Mouse (Mus musculus): ENCODE measurements around the gene Ptbp1.
"Not testable (repeated sequence)": the region's sequence is repeated elsewhere in the genome, so short reads cannot be mapped to it uniquely, and the experiment has no call there.

The Ptbp1 gene

GRCm38 (mm10) chr10:79883297-79884084 lies 29.3 kb downstream of the Ptbp1 start:
- DNase-seq (ENCODE audit: low spot score in 2 of 2), result peak; percentile 58 to 72

- DNase-seq (ENCODE audit: low spot score in 2 of 2), result no peak
These were observed 30.2 kb downstream of the Ptbp1 start for GRCm38 (mm10) chr10:79884446-79884845.

GRCm38 (mm10) chr10:79884938-79885337 lies 30.7 kb downstream of the Ptbp1 start:
- not testable (repeated sequence) for DNase-seq (ENCODE audit: low spot score in 2 of 2)

GRCm38 (mm10) chr10:79886054-79886453 lies 31.8 kb downstream of the Ptbp1 start, which contains the start of gene Elane:
TSS of gene Elane (plus strand) at chr10:79886247.
- no peak for DNase-seq (ENCODE audit: low spot score in 2 of 2)

GRCm38 (mm10) chr10:79886611-79887010 lies 32.4 kb downstream of the Ptbp1 start:
- no peak for DNase-seq (ENCODE audit: low spot score in 2 of 2)

- no peak for DNase-seq (ENCODE audit: low spot score in 2 of 2)
These were observed 35.2 kb downstream of the Ptbp1 start for GRCm38 (mm10) chr10:79889386-79889785.

GRCm38 (mm10) chr10:79890670-79891069 lies 36.4 kb downstream of the Ptbp1 start, which contains the start of gene Cfd:
TSS of gene Cfd (plus strand) at chr10:79890853.
- DNase-seq (ENCODE audit: low spot score in 2 of 2), result no peak

- peak; percentile 78 to 83 for DNase-seq (ENCODE audit: low spot score in 2 of 2)
These were observed 38.4 kb downstream of the Ptbp1 start for GRCm38 (mm10) chr10:79892451-79893118.

- no peak for DNase-seq (ENCODE audit: low spot score in 2 of 2)
These were observed 42.1 kb downstream of the Ptbp1 start for GRCm38 (mm10) chr10:79896306-79896705.

- peak in 1 of 2 experiments; percentile 42 for DNase-seq (ENCODE audit: low spot score in 2 of 2)
These were observed 42.6 kb downstream of the Ptbp1 start for GRCm38 (mm10) chr10:79896814-79897213.

- DNase-seq (ENCODE audit: low spot score in 2 of 2), result peak; percentile 69 to 80
These were observed 43.4 kb downstream of the Ptbp1 start for GRCm38 (mm10) chr10:79897316-79898245.

- no peak for DNase-seq (ENCODE audit: low spot score in 2 of 2)
These were observed 46.8 kb downstream of the Ptbp1 start for GRCm38 (mm10) chr10:79900951-79901410.

- DNase-seq (ENCODE audit: low spot score in 2 of 2), result no peak
These were observed 52.5 kb downstream of the Ptbp1 start for GRCm38 (mm10) chr10:79906712-79907111.

GRCm38 (mm10) chr10:79907415-79907814 lies 53.2 kb downstream of the Ptbp1 start:
- no peak for DNase-seq (ENCODE audit: low spot score in 2 of 2)

GRCm38 (mm10) chr10:79908167-79909091 lies 54.2 kb downstream of the Ptbp1 start, which contains the start of gene Med16:
TSS of gene Med16 (minus strand) at chr10:79908923.
- DNase-seq (ENCODE audit: low spot score in 2 of 2), result peak; percentile 99

GRCm38 (mm10) chr10:79909092-79909922 lies 55.1 kb downstream of the Ptbp1 start:
- DNase-seq (ENCODE audit: low spot score in 2 of 2), result peak; percentile 54 to 57

GRCm38 (mm10) chr10:79910556-79910955 lies 56.3 kb downstream of the Ptbp1 start, which contains the start of gene Gm26602:
TSS of gene Gm26602 (plus strand) at chr10:79910856.
- no peak for DNase-seq (ENCODE audit: low spot score in 2 of 2)

GRCm38 (mm10) chr10:79912412-79912811 lies 58.2 kb downstream of the Ptbp1 start:
- no peak for DNase-seq (ENCODE audit: low spot score in 2 of 2)
